Mouse (Mus musculus) forelimb bud, embryonic 11.5 days (tissue): Measurements from ENCODE around the gene Borcs7.
A peak's percentile ranks its signal among the peaks of the same experiment; 100 is the strongest.
"Not testable (repeated sequence)": the region's sequence is repeated elsewhere in the genome, so short reads cannot be mapped to it uniquely, and the experiment has no call there.

Experiments used
- DNase-seq: peaks from one replicate; pipeline ENCODE4 v3.0.0-alpha.2; 2012; ENCODE audit warnings: low read depth, low spot score

Gene Borcs7

GRCm38 (mm10) chr19:46710614-46711013 lies 20.9 kb downstream of the Borcs7 start:
- no peak for DNase-seq

DNA sequence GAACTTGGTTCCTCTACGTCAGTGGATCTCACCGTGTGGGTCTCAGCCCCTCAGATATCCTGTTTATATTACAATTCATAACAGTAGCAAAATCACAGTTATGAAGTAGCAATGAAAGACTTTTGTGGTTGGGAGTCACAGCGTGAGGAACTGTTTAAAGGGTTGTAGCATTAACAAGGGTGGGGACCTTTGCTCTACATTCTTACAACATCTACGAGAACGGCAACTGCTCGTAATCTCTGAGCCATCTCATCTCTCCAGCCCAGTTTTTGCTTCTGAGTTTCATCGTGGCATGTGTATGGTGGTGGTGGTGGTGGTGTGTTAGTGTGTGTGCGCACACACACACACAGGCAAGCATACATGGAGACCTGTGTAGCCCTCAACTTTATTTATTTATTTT lies 24.5 kb downstream of the Borcs7 start:
- DNase-seq = no peak

DNA sequence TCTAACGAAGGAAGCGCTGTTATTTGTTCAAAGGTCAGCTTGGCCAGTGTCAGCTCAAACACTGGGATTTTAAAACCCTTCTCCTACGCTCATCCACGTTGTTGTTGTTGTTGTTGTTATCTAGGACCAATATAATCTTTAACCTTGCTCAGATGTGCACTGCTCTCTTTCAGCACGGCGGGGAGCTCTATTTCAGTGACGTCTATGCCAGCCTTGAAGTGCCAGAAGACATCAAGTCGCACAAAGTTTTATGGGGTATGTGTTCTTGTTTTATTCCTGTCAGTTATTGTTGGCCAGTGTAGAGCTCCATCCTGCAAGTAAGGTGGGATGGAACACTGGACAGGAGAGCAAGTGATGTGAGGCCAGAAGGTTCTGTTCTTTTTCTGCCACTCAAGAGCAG lies 25.3 kb downstream of the Borcs7 start:
- no peak for DNase-seq

GRCm38 (mm10) chr19:46718150-46718549 lies 28.4 kb downstream of the Borcs7 start:
- no peak for DNase-seq

- no peak for DNase-seq
Measured at GRCm38 (mm10) chr19:46724411-46724810, 34.7 kb downstream of the Borcs7 start.

DNA sequence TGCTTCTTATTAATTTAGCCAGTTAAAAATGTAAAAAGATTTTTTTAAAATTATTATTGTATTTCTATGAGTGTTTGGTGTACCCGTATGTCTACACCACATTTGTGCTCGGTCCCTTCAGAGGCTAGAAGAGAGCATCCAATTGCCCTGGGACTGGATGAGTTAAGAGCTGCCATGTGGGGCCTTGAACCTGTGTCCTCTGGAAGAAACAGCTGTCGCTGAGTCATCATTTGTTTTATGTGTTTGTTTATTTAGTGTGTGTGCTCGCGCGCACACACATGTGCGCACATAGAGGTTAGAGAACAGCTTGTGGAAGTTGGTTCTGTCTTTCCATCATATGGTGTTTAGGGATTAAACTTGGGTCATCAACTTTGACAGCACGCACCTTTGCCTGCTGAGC lies 36.4 kb downstream of the Borcs7 start:
- no peak for DNase-seq

- DNase-seq = no peak
Measured at GRCm38 (mm10) chr19:46727140-46727736, 37.5 kb downstream of the Borcs7 start.

DNA sequence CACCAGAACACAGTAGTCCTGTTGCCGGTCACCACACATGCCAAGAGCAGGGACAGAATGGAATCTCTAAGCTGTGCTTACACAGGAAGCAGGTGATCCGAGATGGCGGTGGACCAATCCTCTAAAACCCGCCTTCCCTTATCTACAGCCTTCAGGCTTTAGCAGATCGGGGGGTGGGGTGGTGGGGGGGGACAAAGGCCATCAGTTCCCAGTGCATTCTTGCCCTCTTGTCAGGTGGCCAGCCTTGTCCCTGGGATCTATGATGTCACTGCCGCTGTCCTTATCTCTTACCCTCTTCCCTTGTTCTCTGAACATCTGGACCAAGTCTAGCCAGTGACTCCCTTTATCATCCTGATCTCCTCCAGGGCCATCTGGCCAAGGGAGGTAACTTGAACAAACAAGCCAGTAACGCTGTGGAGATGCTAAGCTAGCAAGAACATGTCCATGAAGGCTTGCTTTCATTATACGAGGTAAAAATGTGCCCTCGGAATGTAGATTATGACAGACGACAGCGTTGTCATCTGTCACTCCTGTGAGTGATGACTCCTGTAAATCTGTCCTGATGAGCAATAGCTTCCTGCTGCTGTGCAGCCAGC lies 38.3 kb downstream of the Borcs7 start:
- peak; percentile 33 for DNase-seq

DNA sequence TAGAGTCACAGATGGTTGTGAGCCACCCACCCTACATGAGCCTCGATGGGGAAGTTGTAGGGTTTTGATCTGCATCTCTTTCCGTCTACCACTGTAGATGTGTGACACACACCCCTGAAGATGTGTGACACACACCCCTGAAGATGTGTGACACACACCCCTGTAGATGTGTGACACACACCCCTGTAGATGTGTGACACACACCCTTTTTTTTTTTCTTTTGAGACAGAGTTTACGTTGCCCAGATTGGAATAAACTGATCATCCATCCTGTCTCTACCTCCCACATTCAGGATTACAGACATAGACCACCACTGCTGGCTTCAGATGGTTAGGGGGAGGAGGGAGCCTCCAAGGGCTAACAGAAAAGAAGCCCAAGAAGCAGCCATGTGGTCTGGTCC lies 39.2 kb downstream of the Borcs7 start:
- no peak for DNase-seq

DNA sequence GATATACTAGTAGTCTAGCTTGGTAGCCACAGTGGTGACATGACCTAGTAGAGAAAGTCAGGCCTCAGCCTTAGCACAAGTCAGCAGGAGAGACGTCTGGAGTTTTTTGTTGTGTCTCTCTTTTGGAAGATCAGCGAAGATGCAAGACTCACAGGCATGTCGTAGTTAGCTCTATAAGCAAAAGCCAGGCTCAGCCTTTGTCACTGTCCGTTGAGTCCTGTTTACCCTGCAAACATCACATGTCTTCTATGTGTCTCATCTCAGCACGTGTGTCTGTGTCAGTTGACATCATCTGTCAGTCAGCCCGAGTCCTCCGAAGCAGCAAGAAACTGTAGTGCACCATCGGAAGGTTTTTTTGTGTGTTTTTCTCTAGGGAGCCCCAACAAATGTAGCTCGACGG lies 41.6 kb downstream of the Borcs7 start:
- DNase-seq = no peak

GRCm38 (mm10) chr19:46732673-46733072 lies 43.0 kb downstream of the Borcs7 start:
- not testable (repeated sequence) for DNase-seq

GRCm38 (mm10) chr19:46733626-46734025 lies 43.9 kb downstream of the Borcs7 start:
- DNase-seq = no peak

DNA sequence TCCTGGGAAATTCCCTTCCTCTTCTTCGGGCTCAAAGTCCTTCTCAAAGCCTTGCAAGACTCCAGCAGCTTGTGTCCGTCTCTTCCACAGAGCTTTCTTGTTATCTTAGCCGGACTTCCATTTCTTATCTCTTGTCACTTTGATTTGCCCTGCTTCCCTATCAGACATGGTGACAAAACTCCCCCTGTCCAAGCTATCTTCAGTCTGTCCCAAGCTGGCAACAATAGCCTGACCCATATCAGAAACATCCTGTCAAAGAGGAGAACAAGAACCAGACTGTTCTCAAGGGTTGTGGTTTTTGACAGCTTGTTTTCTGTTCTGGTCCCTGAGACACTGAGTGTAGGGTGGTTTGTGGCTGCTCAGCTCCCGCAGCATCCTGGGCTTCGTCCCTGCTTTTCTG lies 45.5 kb downstream of the Borcs7 start:
- no peak for DNase-seq

DNA sequence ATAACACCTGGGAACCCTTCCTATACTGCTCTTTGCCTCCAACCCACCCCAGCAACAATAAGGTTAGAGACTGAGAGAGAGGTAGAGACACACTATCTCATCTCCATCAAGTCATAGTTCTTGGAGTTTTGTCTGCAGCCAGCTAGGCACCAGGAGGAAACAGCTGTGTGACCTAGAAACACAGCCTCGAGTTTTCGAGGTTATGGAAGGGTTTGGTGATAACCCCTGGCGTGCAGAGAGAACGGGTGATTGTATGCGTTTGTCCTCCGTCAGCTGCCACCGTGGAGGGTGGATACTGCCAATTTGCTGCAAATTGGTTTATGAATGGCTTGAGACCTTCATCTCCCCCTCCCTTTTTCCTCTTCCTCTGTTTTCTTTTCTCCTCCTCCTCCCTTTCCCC lies 47.4 kb downstream of the Borcs7 start:
- DNase-seq = no peak

GRCm38 (mm10) chr19:46740341-46741008 lies 50.8 kb downstream of the Borcs7 start:
- DNase-seq = peak; percentile 76

- DNase-seq = no peak
Measured at GRCm38 (mm10) chr19:46741574-46741973, 51.9 kb downstream of the Borcs7 start.

GRCm38 (mm10) chr19:46744681-46745080 lies 55.0 kb downstream of the Borcs7 start:
- DNase-seq = no peak

DNA sequence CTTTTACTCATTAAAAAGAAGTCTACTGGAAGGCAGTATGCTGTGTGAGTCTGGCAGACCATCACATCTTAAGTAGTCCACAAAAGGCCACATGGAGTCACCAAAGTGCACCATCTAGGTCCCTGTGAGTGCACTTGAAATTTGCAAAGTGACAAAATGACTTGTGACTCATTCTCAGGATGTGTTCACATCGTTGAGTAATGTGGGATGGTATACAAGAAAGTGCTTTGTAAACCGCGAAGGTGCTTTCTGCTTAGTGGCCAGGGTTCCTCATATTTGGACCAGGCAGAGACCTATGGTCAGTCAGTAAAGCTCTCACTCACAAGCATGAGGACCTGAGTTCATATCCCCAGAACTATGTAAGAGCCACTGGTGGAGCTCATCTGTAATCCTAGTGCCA lies 58.1 kb downstream of the Borcs7 start:
- DNase-seq = no peak

DNA sequence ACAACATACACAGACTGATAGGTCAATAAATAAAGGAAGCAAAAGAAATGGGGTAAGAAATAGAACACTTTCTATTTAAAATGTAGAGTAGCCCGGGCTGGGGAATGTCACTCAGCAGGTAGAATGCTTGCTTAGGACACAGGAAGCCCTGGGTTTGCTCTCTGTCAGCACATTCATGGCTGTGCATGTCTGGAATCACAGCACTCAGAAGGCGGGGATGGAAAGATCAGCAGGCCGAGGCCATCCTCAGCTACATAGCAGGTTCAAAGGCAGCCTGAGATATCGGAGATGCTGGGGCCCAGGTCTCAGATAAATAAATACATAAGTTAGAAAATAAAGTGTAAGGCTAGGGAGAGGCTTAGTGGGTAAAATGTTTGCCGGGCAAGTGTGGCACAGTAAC lies 62.5 kb downstream of the Borcs7 start:
- DNase-seq = no peak
